In the genomic region with DNA sequence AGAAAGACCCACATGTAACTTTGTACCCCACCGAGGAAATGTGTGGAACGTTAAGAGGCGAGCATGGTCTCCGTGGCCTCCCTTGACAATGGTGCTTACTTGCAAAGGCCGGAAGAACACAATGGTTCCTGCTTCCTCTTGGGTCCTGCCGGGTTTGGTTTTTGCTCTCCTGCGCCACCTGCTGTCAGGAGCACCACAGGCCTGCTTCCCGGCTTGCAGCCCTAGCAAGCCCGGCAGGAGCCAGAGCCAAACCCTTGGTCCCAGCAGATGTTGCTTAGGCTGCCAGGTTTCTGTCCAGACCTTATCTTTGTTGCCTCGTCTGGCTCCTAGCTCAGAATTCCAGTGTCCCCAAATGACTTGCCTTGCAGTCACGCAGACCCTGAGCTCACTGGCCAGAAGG, we compare ENCODE assay signal across 8 mouse cellular contexts.
DNase-seq lines count a peak whose midpoint lies in the region; ATAC-seq lines count a peak whose summit lies in the region.

No protein-coding gene starts in this region.

- H3K4me1 ChIP-seq in forebrain, embryonic 10.5 days = peaks cover 21% of the 10 kb centered on the region
- peaks cover 2 to 6% of the 10 kb centered on the region in 2 experiments; a peak in 2 of 4 replicates for H3K4me1 ChIP-seq in heart, embryonic 14.5 days (ENCODE audit: control insufficient read depth in 2 of 2, insufficient read depth in 2 of 2, low read length in 2 of 2)
- no peaks in the 10 kb centered on the region for H3K4me1 ChIP-seq in liver, embryonic 16.5 days (ENCODE audit: control insufficient read depth, low read depth, low read length)
- H3K4me1 ChIP-seq in neural tube, embryonic 15.5 days = peaks cover 20% of the 10 kb centered on the region

- H3K9ac ChIP-seq in heart, embryonic 14.5 days (ENCODE audit: low read length) = no peak overlapping the region
- H3K9ac ChIP-seq in liver, embryonic 16.5 days (ENCODE audit: low read depth, low read length) = no peak overlapping the region
- no peak overlapping the region for H3K9ac ChIP-seq in neural tube, embryonic 15.5 days (replicated peaks)

- H3K27me3 ChIP-seq in forebrain, embryonic 10.5 days (ENCODE audit: poor library complexity, severe bottlenecking) = no peaks in the 10 kb centered on the region
- H3K27me3 ChIP-seq in heart, embryonic 14.5 days (ENCODE audit: control insufficient read depth, insufficient read depth, low read length) = no peaks in the 10 kb centered on the region
- no peaks in the 10 kb centered on the region for H3K27me3 ChIP-seq in liver, embryonic 16.5 days (ENCODE audit: control insufficient read depth, insufficient read depth, low read depth, low read length)
- H3K27me3 ChIP-seq in neural tube, embryonic 15.5 days (replicated peaks) = no peaks in the 10 kb centered on the region

- H3K4me2 ChIP-seq in heart, embryonic 14.5 days (ENCODE audit: low read length) = no peak overlapping the region
- H3K4me2 ChIP-seq in liver, embryonic 16.5 days (ENCODE audit: low read depth, low read length) = no peak overlapping the region
- no peak overlapping the region for H3K4me2 ChIP-seq in neural tube, embryonic 15.5 days

- no peak overlapping the region for H3K4me3 ChIP-seq in forebrain, embryonic 10.5 days
- H3K4me3 ChIP-seq in heart, embryonic 14.5 days (ENCODE audit: control insufficient read depth in 1 of 2, insufficient read depth in 1 of 2, low read depth in 1 of 2, low read length in 2 of 2) = no peak overlapping the region
- H3K4me3 ChIP-seq in liver, embryonic 16.5 days (ENCODE audit: low read depth, low read length) = no peak overlapping the region
- no peak overlapping the region for H3K4me3 ChIP-seq in neural tube, embryonic 15.5 days (replicated peaks)

- 0 out of 2 replicates have a peak, but pooled peaks cover 4% of the 10 kb centered on the region for H3K36me3 ChIP-seq in forebrain, embryonic 10.5 days (replicated peaks)
- no peaks in the 10 kb centered on the region for H3K36me3 ChIP-seq in heart, embryonic 14.5 days (ENCODE audit: control insufficient read depth, insufficient read depth, low read length)
- H3K36me3 ChIP-seq in liver, embryonic 16.5 days (ENCODE audit: control insufficient read depth, insufficient read depth) = no peaks in the 10 kb centered on the region
- H3K36me3 ChIP-seq in neural tube, embryonic 15.5 days = 0 out of 2 replicates have a peak, but pooled peaks cover 2% of the 10 kb centered on the region

- no peaks in the 10 kb centered on the region for H3K9me3 ChIP-seq in forebrain, embryonic 10.5 days
- H3K9me3 ChIP-seq in heart, embryonic 14.5 days (ENCODE audit: control insufficient read depth, low read length) = no peaks in the 10 kb centered on the region
- H3K9me3 ChIP-seq in liver, embryonic 16.5 days (replicated peaks; ENCODE audit: control insufficient read depth, low read length) = no peaks in the 10 kb centered on the region
- H3K9me3 ChIP-seq in neural tube, embryonic 15.5 days (replicated peaks) = no peaks in the 10 kb centered on the region

- H3K27ac ChIP-seq in forebrain, embryonic 10.5 days = peak overlapping the region; percentile 77
- peak overlapping the region; percentile 13 to 52 for H3K27ac ChIP-seq in heart, embryonic 14.5 days (replicated peaks in 1 of 2; ENCODE audit: control insufficient read depth in 1 of 2, insufficient read depth in 1 of 2, low read depth in 2 of 2, low read length in 2 of 2)
- H3K27ac ChIP-seq in liver, embryonic 16.5 days (ENCODE audit: low read length) = no peak overlapping the region
- H3K27ac ChIP-seq in neural tube, embryonic 15.5 days (replicated peaks) = peak overlapping the region; percentile 67

- ATAC-seq in CD4-positive, CD25-positive, alpha-beta regulatory T cell, adult 4 months = peak; percentile 58
- ATAC-seq in heart, embryonic 14.5 days (ENCODE audit: insufficient number of reproducible peaks, insufficient read depth, low FRiP score, low read depth) = peak; percentile 80
- peak; percentile 32; the same call in 1 of the 2 replicates for ATAC-seq in liver, embryonic 16.5 days (ENCODE audit: low read depth)
- ATAC-seq in neural tube, embryonic 15.5 days (ENCODE audit: low FRiP score) = peak; percentile 57; the same call in 1 of the 2 replicates

- peak; percentile 94 for DNase-seq in brain, adult 2 months (ENCODE audit: low read depth, low spot score)
- peak; percentile 88 for DNase-seq in forebrain, embryonic 10.5 days (ENCODE audit: extremely low spot score, low spot score)
- peak; percentile 89 for DNase-seq in kidney, postnatal 25 days
- DNase-seq in testis, postnatal 10 days (ENCODE audit: low spot score) = peak; percentile 96

- 11% methylated on average over 11 of the region's 11 CpGs for WGBS in forebrain, embryonic 10.5 days
- 6% methylated on average over 11 of the region's 11 CpGs for WGBS in heart, embryonic 14.5 days
- WGBS in liver, embryonic 16.5 days (ENCODE audit: insufficient replicate concordance) = 10% methylated on average over 11 of the region's 11 CpGs
- 10% methylated on average over 11 of the region's 11 CpGs for WGBS in neural tube, embryonic 15.5 days
